Mouse (Mus musculus) cerebellum, adult 2 months (tissue): ENCODE data around the gene Cbarp. TPM values are rescaled to one million over a fixed set of nuclear protein-coding genes. Genes with fewer than 3 reads are reported as not detected.

Source experiments
- DNase-seq, 2 experiments: peaks; one replicate each; pipeline ENCODE4 v3.0.0; 2021
- H3K27ac ChIP-seq: fragments of 200-500 bp; 2 replicates; pipeline ENCODE4 v1.5.1; 2012; ENCODE audit warnings: low read length, control low read depth, inconsistent platforms; ENCODE audit not compliant: insufficient read depth
- H3K27me3 ChIP-seq: fragments of 200-500 bp; 2 replicates; pipeline ENCODE4 v1.6.1; 2012; ENCODE audit warnings: inconsistent platforms, mild to moderate bottlenecking, low read length, moderate library complexity; ENCODE audit not compliant: control insufficient read depth, insufficient read depth
- H3K4me1 ChIP-seq: fragments of 200-500 bp; 2 replicates; pipeline ENCODE4 v1.6.1; 2011; ENCODE audit warnings: low read length; ENCODE audit not compliant: control insufficient read depth, insufficient read depth
- H3K4me3 ChIP-seq: fragments of 200-500 bp; replicated peaks from 2 replicates; pipeline ENCODE3; 2011; ENCODE audit warnings: mild to moderate bottlenecking, low read depth, low read length, control low read depth; ENCODE audit not compliant: insufficient read depth
- CTCF ChIP-seq: fragments of 200-500 bp; IDR thresholded peaks from 2 replicates; pipeline ENCODE4 v1.5.1; 2011; ENCODE audit warnings: low read depth, mild to moderate bottlenecking, control low read depth, low read length, moderate library complexity, borderline replicate concordance; ENCODE audit not compliant: insufficient read depth
- POLR2A ChIP-seq: fragments of 200-500 bp; IDR thresholded peaks from 2 replicates; pipeline ENCODE4 v1.6.1; 2011; ENCODE audit warnings: low read length, control low read depth, borderline replicate concordance; ENCODE audit not compliant: insufficient read depth
- WGBS: fragments of 180-500 bp; shearing (Covaris S2); methylation state at CpG from one replicate; pipeline ENCODE4 v1.1.7; 2018; 5-methylcytosine and 5-hydroxymethylcytosine counted together
- polyA plus RNA-seq: library from polyadenylated mRNA; depleted of rRNA; stranded (reverse); fragments of >200 nt; gene quantifications from 2 replicates; pipeline ENCODE4 v1.2.3, GENCODE M21; 2012

Gene Cbarp
- polyA plus RNA-seq, 1 experiment = 151 TPM

DNA sequence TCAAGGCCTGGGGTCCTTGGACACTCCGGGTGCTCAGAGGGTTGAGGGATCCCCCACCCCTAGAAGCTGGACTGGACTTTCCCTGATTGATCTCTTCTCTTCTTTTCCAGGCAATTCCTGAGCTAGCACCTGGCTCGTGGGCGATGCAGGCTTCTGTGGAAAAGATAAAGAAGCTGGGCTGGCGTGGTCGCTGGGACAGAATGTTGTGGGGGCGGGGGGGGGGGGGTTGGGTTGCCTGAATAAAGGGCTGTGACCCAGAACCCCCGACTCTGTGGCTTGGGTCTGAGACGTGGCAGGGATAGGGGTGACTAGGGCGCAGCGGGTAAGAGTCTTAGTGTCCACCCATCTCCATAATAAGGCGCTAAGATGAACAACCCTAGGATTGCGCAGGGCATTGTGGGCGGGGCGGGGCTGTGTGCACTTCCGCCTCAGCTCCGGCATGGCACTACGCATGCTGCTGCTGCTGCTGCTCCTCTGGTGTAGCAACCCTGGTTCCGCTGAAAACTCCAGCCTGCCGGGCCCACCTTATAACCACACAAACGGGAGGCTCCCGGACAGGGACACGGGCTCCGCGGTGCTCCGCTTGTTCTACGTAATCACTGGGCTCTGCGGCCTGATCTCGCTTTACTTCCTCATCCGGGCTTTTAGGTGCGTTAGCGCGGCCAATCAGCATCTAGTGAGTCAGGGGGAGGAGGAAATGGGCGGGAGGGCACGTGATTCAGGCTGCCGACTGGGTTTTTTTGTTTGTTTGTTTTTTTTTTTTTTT is 32.1 kb upstream of the Cbarp start, which contains the start of gene 1600002K03Rik:
Gene 1600002K03Rik (plus strand): TSS at position 418 of the 766 bp plus-strand sequence.
- peak within 1 kb of the TSS; percentile 45 for H3K27ac ChIP-seq
- DNase-seq = peak; percentile 90 to 91
- H3K27me3 ChIP-seq = no peaks in the 10 kb centered on the region
- 10% methylated on average over 35 of the region's 35 CpGs for WGBS
- TF ChIP-seq CTCF (no peak), POLR2A (peak; percentile 60; the same call in 1 of the 2 replicates)
- H3K4me1 ChIP-seq = peaks cover 7% of the 10 kb centered on the region
- peak within 1 kb of the TSS; percentile 65 for H3K4me3 ChIP-seq

DNA sequence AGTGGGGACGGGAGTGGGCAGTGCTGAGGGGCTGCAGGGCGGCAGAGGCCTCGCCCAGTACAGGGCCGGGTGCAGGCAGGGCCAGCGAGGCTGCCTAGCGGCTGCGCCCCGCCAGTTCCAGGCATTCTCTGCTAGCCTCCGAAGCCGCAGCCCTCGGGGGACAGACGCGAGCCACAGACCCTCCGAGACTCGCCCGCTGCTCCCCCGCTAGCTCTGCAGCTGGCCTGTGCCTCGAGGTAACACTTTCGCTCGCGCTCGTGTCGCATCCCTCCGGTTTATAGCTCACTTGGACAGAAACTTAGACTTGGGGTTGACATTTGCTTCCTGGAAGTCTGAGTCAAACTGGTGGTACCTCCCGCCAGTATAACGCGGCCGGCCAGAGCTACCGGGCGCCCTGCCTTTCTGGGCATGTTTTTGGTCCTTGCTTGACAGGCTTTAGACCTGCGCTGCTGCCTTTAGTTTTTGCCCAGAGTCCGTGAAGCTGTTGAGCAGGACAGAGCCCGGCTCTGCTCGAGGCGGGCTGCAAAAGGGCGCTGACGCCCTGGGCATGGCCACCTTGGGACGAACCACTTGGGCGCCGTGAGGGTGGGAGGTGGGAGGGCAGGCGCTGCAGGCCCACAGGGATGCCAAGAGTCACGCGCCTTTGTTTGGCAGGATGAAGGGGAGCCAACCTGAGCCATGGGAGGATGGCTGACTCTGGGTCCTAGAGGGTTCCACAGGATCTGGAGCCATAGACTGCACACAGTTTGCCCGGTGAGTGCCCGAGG is 31.3 kb upstream of the Cbarp start:
- 50% methylated on average over 45 of the region's 45 CpGs for WGBS
- no peak overlapping the region for H3K4me3 ChIP-seq
- peak overlapping the region; percentile 12; the same call in 1 of the 2 replicates for H3K27ac ChIP-seq
- TF ChIP-seq CTCF (no peak), POLR2A (no peak)
- peak; percentile 46 to 52 for DNase-seq
- H3K4me1 ChIP-seq = peaks cover 7% of the 10 kb centered on the region
- H3K27me3 ChIP-seq = no peaks in the 10 kb centered on the region

- Histone ChIP-seq H3K27me3 (no peaks in the 10 kb centered on the region), H3K4me1 (peaks cover 7% of the 10 kb centered on the region), H3K4me3 (no peak overlapping the region), H3K27ac (no peak overlapping the region)
- no peak for TF ChIP-seq CTCF
- no peak for TF ChIP-seq POLR2A
- peak in 1 of 2 experiments; percentile 30 for DNase-seq
- WGBS = 81% methylated on average over 15 of the region's 15 CpGs
Measured at GRCm38 (mm10) chr10:80171252-80171651, 30.6 kb upstream of the Cbarp start.

- no peaks in the 10 kb centered on the region for H3K27me3 ChIP-seq
- no peak overlapping the region for H3K27ac ChIP-seq
- WGBS = 92% methylated on average over 19 of the region's 19 CpGs
- H3K4me3 ChIP-seq = no peak overlapping the region
- no peak for TF ChIP-seq CTCF
- no peak for TF ChIP-seq POLR2A
- peaks cover 12% of the 10 kb centered on the region for H3K4me1 ChIP-seq
- DNase-seq = no peak
Measured at GRCm38 (mm10) chr10:80170601-80171021, 30.0 kb upstream of the Cbarp start.

GRCm38 (mm10) chr10:80170052-80170451 is 29.4 kb upstream of the Cbarp start:
- DNase-seq = peak; percentile 36 to 37
- TF ChIP-seq POLR2A = no peak
- TF ChIP-seq CTCF = no peak
- Histone ChIP-seq H3K27me3 (no peaks in the 10 kb centered on the region), H3K27ac (no peak overlapping the region), H3K4me1 (peaks cover 13% of the 10 kb centered on the region), H3K4me3 (no peak overlapping the region)
- WGBS = 85% methylated on average over 16 of the region's 16 CpGs

DNA sequence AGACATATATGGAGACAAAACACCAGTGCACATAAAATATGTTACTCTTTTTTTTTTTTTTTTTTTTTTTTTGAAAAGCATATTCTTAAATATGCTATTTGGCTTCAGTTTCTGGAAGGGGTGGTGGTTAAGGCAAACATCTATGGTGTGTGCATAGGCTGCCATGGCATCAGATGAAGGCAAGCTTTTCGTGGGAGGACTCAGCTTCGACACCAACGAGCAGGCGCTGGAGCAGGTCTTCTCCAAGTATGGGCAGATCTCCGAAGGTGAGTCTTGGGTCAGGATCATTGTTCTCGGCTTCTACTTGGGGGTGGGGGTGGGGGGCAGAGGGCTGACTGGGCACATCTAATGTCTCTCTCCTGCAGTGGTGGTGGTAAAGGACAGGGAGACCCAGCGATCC is 29.0 kb upstream of the Cbarp start:
- WGBS = 89% methylated on average over 7 of the region's 7 CpGs
- Histone ChIP-seq H3K27ac (no peak overlapping the region), H3K4me1 (peaks cover 13% of the 10 kb centered on the region), H3K4me3 (no peak overlapping the region), H3K27me3 (no peaks in the 10 kb centered on the region)
- TF ChIP-seq POLR2A (no peak), CTCF (no peak)
- DNase-seq = no peak

- TF ChIP-seq POLR2A = no peak
- no peak for TF ChIP-seq CTCF
- no peaks in the 10 kb centered on the region for H3K27me3 ChIP-seq
- WGBS = 30% methylated on average over 1 of the region's 1 CpGs
- H3K4me3 ChIP-seq = peak overlapping the region; percentile 23
- H3K4me1 ChIP-seq = peaks cover 16% of the 10 kb centered on the region
- DNase-seq = no peak
- H3K27ac ChIP-seq = no peak overlapping the region
Measured at GRCm38 (mm10) chr10:80169070-80169469, 28.4 kb upstream of the Cbarp start.

- peaks cover 19% of the 10 kb centered on the region for H3K4me1 ChIP-seq
- H3K27me3 ChIP-seq = no peaks in the 10 kb centered on the region
- peak; percentile 93 to 96 for DNase-seq
- TF ChIP-seq CTCF (no peak), POLR2A (no peak)
- WGBS = under 1% methylated on average over 48 of the region's 48 CpGs
- peak overlapping the region; percentile 97 for H3K4me3 ChIP-seq
- peak overlapping the region; percentile 95 for H3K27ac ChIP-seq
Measured at GRCm38 (mm10) chr10:80168038-80168661, 27.5 kb upstream of the Cbarp start.
